Mouse (Mus musculus): ENCODE results near the gene Acot3.
"Not testable (repeated sequence)": the region's sequence is repeated elsewhere in the genome, so short reads cannot be mapped to it uniquely, and the experiment has no call there.

The Acot3 gene

GRCm38 (mm10) chr12:84042248-84042647 lies 9.7 kb upstream of the Acot3 start:
- in situ Hi-C loops (cut with MboI, MseI) = no loop called here

- in situ Hi-C loops (cut with MboI, MseI) = no loop called here
Observed at GRCm38 (mm10) chr12:84044045-84044444, 7.9 kb upstream of the Acot3 start.

- in situ Hi-C loops (cut with MboI, MseI) = no loop called here
Observed at GRCm38 (mm10) chr12:84046906-84047305, 5.0 kb upstream of the Acot3 start.

GRCm38 (mm10) chr12:84050744-84051143 lies 1.2 kb upstream of the Acot3 start:
- in situ Hi-C loops (cut with MboI, MseI) = not testable (repeated sequence)

GRCm38 (mm10) chr12:84052609-84053008 lies 665 bp downstream of the Acot3 start:
- in situ Hi-C loops (cut with MboI, MseI) = no loop called here

GRCm38 (mm10) chr12:84053173-84053572 lies 1.2 kb downstream of the Acot3 start:
- in situ Hi-C loops (cut with MboI, MseI) = no loop called here

GRCm38 (mm10) chr12:84053679-84054391 lies 1.9 kb downstream of the Acot3 start:
- in situ Hi-C loops (cut with MboI, MseI) = no loop called here

GRCm38 (mm10) chr12:84060946-84061345 lies 9.0 kb downstream of the Acot3 start:
- in situ Hi-C loops (cut with MboI, MseI) = loop anchor here (10.0 kb wide), 1 partner anchor 1464 kb away; no protein-coding TSS in a partner anchor

GRCm38 (mm10) chr12:84062336-84062735 lies 10.4 kb downstream of the Acot3 start:
- in situ Hi-C loops (cut with MboI, MseI) = loop anchor here (10.0 kb wide), 1 partner anchor 1462 kb away; no protein-coding TSS in a partner anchor

- in situ Hi-C loops (cut with MboI, MseI) = loop anchor here (10.0 kb wide), 1 partner anchor 1462 kb away; no protein-coding TSS in a partner anchor
Observed at GRCm38 (mm10) chr12:84063228-84063627, 11.3 kb downstream of the Acot3 start.

GRCm38 (mm10) chr12:84063833-84064232 lies 11.9 kb downstream of the Acot3 start:
- in situ Hi-C loops (cut with MboI, MseI) = loop anchor here (10.0 kb wide), 1 partner anchor 1461 kb away; no protein-coding TSS in a partner anchor

- in situ Hi-C loops (cut with MboI, MseI) = loop anchor here (10.0 kb wide), 1 partner anchor 1460 kb away; no protein-coding TSS in a partner anchor
Observed at GRCm38 (mm10) chr12:84064621-84065020, 12.7 kb downstream of the Acot3 start.

- in situ Hi-C loops (cut with MboI, MseI) = loop anchor here (10.0 kb wide), 1 partner anchor 1457 kb away; no protein-coding TSS in a partner anchor
Observed at GRCm38 (mm10) chr12:84067752-84068151, 15.8 kb downstream of the Acot3 start.

- in situ Hi-C loops (cut with MboI, MseI) = loop anchor here (10.0 kb wide), 1 partner anchor 1457 kb away; no protein-coding TSS in a partner anchor
Observed at GRCm38 (mm10) chr12:84068296-84068695, 16.4 kb downstream of the Acot3 start.

GRCm38 (mm10) chr12:84068986-84069385 lies 17.0 kb downstream of the Acot3 start, which contains the start of gene Acot5:
Acot5 (plus strand) TSS chr12:84069325.
- in situ Hi-C loops (cut with MboI, MseI) = loop anchor here (10.0 kb wide), 1 partner anchor 1456 kb away; no protein-coding TSS in a partner anchor

- in situ Hi-C loops (cut with MboI, MseI) = loop anchor here (10.0 kb wide), 1 partner anchor 1455 kb away; no protein-coding TSS in a partner anchor
Observed at GRCm38 (mm10) chr12:84069582-84069981, 17.6 kb downstream of the Acot3 start.

GRCm38 (mm10) chr12:84071696-84072095 lies 19.8 kb downstream of the Acot3 start:
- in situ Hi-C loops (cut with MboI, MseI) = loop anchor here (5.0 kb wide), 1 partner anchor 104 kb away; no protein-coding TSS in a partner anchor

- in situ Hi-C loops (cut with MboI, MseI) = no loop called here
Observed at GRCm38 (mm10) chr12:84077371-84077990, 25.5 kb downstream of the Acot3 start.

GRCm38 (mm10) chr12:84083842-84084241 lies 31.9 kb downstream of the Acot3 start:
- in situ Hi-C loops (cut with MboI, MseI) = no loop called here

- in situ Hi-C loops (cut with MboI, MseI) = no loop called here
Observed at GRCm38 (mm10) chr12:84084581-84084980, 32.6 kb downstream of the Acot3 start.

GRCm38 (mm10) chr12:84094666-84095065 lies 42.7 kb downstream of the Acot3 start:
- in situ Hi-C loops (cut with MboI, MseI) = not testable (repeated sequence)

- in situ Hi-C loops (cut with MboI, MseI) = no loop called here
Observed at GRCm38 (mm10) chr12:84099605-84100004, 47.7 kb downstream of the Acot3 start.

Measured in T-helper 1 cell (primary cell).